Mouse (Mus musculus): ENCODE data around the gene Bsg. TPM values are rescaled to one million over a fixed set of nuclear protein-coding genes. Genes with fewer than 3 reads are reported as not detected.

Bsg gene
- polyA plus RNA-seq, 2 experiments: 579 to 809 TPM

DNA sequence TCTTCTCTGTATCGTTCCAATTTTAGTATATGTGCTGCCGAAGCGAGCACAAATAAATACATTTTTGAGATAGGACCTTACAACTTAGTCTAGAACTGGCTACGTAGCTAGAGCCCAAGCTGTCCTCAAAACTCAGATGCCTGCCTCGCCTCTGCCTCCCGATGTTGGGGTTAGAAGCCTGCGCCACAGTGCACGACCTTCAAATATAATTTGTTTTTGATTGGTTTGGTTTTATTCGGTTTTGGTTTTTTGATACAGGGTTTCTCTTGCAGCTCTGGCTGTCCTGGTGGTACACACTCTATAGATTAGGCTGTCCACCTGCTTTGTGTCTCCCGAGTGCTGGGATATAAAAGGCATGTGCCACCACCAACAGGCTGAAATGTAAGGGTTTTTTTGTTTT is 750 bp upstream of the Bsg start:
- H3K27me3 ChIP-seq (ENCODE audit: control insufficient read depth, insufficient read depth, low read length): no peaks in the 10 kb centered on the region
- H3K4me2 ChIP-seq (ENCODE audit: low read depth): peak overlapping the region; percentile 70
- peak overlapping the region; percentile 68 for H3K9ac ChIP-seq (replicated peaks)
- WGBS (ENCODE audit: insufficient replicate concordance): 69% methylated on average over 10 of the region's 10 CpGs
- peaks cover 24% of the 10 kb centered on the region for H3K36me3 ChIP-seq (replicated peaks; ENCODE audit: control insufficient read depth, insufficient read depth, low read depth)
- DNase-seq (ENCODE audit: low read depth in 3 of 3, low spot score in 3 of 3): no peak
- no peaks in the 10 kb centered on the region for H3K9me3 ChIP-seq (ENCODE audit: control insufficient read depth, low read length)
- TF ChIP-seq CTCF (IDR thresholded peaks at IDR 0.05; ENCODE audit: low read depth): no peak; the same call in 1 of the 2 replicates
- TF ChIP-seq EP300 (IDR thresholded peaks at IDR 0.05; ENCODE audit: low read depth): no peak
- no peak for ATAC-seq (ENCODE audit: insufficient read depth)
- peak overlapping the region; percentile 41 to 86; a peak in 3 of 4 replicates for H3K4me3 ChIP-seq (ENCODE audit: insufficient read depth in 1 of 2, low read depth in 2 of 2, low read length in 2 of 2)
- H3K27ac ChIP-seq: peak overlapping the region; percentile 62
- peaks cover 24 to 41% of the 10 kb centered on the region in 2 experiments for H3K4me1 ChIP-seq (replicated peaks; ENCODE audit: control insufficient read depth in 2 of 2, insufficient read depth in 2 of 2, low read length in 1 of 2)

DNA sequence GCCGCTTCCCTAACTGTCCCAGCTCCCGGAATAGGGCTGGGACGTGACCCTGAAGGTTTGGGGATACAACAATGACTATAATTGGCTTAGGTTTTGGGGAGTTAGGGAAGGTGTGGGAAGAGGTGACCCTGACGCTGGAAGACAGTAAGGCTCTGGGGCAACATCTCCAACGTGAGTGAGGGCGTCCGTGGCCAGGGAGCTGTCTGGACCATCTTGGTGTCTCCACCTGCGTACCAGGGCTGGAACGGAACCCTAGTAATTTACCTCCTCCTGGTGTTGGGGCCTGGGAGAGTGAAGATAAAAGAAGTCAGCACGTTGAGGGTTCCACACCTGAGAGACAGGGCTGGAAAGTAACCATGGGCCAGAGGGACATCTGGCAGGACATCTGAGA is 674 bp downstream of the Bsg start:
- no peak for ATAC-seq (ENCODE audit: insufficient read depth)
- TF ChIP-seq EP300 (IDR thresholded peaks at IDR 0.05; ENCODE audit: low read depth) (no peak), CTCF (IDR thresholded peaks at IDR 0.05; ENCODE audit: low read depth) (no peak)
- Histone ChIP-seq H3K9me3 (ENCODE audit: control insufficient read depth, low read length) (no peaks in the 10 kb centered on the region), H3K36me3 (replicated peaks; ENCODE audit: control insufficient read depth, insufficient read depth, low read depth) (peaks cover 38% of the 10 kb centered on the region), H3K4me3 (ENCODE audit: insufficient read depth in 1 of 2, low read depth in 2 of 2, low read length in 2 of 2) (peak overlapping the region; percentile 86 to 100), H3K4me2 (ENCODE audit: low read depth) (peak overlapping the region; percentile 100), H3K9ac (replicated peaks) (peak overlapping the region; percentile 97), H3K4me1 (replicated peaks; ENCODE audit: control insufficient read depth in 2 of 2, insufficient read depth in 2 of 2, low read length in 1 of 2) (peaks cover 24 to 49% of the 10 kb centered on the region in 2 experiments), H3K27ac (peak overlapping the region; percentile 98), H3K27me3 (ENCODE audit: control insufficient read depth, insufficient read depth, low read length) (no peaks in the 10 kb centered on the region)
- no peak for DNase-seq (ENCODE audit: low read depth in 3 of 3, low spot score in 3 of 3)
- WGBS (ENCODE audit: insufficient replicate concordance): under 1% methylated on average over 10 of the region's 10 CpGs

DNA sequence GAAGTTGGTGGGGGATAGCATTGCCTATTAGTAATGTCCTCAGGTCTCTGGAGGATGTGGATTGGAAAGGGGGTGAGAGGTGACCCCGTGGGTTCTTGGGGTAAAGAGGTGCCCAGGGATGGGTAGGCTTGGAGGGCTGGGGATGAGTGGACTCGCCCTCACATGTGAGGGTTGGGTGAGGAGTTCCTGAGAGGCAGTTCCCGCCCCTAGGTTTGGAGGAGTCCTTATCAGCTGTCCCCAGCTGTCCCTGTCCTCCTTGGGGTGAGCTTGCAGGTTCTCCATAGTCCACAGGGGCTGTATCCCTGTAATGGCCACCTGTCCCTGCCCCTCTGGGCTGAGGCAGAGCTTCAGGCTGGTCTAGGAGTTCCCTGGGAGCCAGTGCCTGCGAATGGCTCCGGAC is 1.7 kb downstream of the Bsg start:
- H3K4me3 ChIP-seq (ENCODE audit: insufficient read depth in 1 of 2, low read depth in 2 of 2, low read length in 2 of 2): peak overlapping the region; percentile 86 to 100
- H3K27me3 ChIP-seq (ENCODE audit: control insufficient read depth, insufficient read depth, low read length): no peaks in the 10 kb centered on the region
- TF ChIP-seq EP300 (IDR thresholded peaks at IDR 0.05; ENCODE audit: low read depth): peak; percentile 94
- peak; percentile 53 for TF ChIP-seq CTCF (IDR thresholded peaks at IDR 0.05; ENCODE audit: low read depth)
- peak overlapping the region; percentile 98 for H3K27ac ChIP-seq
- H3K4me1 ChIP-seq (replicated peaks; ENCODE audit: control insufficient read depth in 2 of 2, insufficient read depth in 2 of 2, low read length in 1 of 2): peaks cover 24 to 45% of the 10 kb centered on the region in 2 experiments
- DNase-seq (ENCODE audit: low read depth in 3 of 3, low spot score in 3 of 3) (peak; percentile 90 to 94 (median 91)), ATAC-seq (ENCODE audit: insufficient read depth) (peak; percentile 81)
- peak overlapping the region; percentile 100 for H3K4me2 ChIP-seq (ENCODE audit: low read depth)
- H3K36me3 ChIP-seq (replicated peaks; ENCODE audit: control insufficient read depth, insufficient read depth, low read depth): peaks cover 48% of the 10 kb centered on the region
- H3K9me3 ChIP-seq (ENCODE audit: control insufficient read depth, low read length): no peaks in the 10 kb centered on the region
- 27% methylated on average over 5 of the region's 5 CpGs for WGBS (ENCODE audit: insufficient replicate concordance)
- peak overlapping the region; percentile 97 for H3K9ac ChIP-seq (replicated peaks)

DNA sequence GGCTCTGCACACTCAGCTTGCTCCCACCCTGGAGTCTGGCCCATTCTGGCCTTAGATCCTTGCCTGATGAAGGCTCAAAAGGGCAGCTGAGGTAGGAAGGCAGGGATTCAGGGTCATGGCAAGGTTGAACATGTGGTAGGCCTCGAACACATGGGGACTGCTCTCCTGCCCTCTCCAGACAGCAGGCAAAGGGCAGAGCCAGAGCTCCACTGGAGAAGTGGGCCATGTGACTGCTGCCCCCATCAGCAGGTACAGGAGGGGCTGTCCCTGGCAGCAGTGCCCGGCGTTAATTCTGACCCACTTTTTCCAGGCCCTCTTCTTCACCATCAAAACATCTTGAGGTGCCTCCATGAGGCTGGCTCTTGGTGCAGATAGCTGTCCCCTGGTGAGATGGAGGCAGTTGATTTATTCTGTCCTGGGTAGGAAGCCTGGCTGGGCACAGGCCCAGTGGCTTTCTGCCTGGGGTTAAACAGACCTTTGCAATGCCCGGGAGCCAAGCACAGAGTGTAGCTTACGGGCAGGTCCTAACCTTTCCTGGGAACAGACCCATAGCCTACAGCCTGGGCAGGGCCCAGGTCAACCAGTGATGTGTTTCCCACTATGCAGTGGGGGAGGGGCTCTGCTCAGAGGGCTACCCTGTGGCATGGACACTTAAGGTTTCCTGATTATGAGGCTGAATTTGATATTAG is 2.3 kb downstream of the Bsg start:
- ATAC-seq (ENCODE audit: insufficient read depth): no peak
- peaks cover 54% of the 10 kb centered on the region for H3K36me3 ChIP-seq (replicated peaks; ENCODE audit: control insufficient read depth, insufficient read depth, low read depth)
- WGBS (ENCODE audit: insufficient replicate concordance): 52% methylated on average over 5 of the region's 5 CpGs

DNA sequence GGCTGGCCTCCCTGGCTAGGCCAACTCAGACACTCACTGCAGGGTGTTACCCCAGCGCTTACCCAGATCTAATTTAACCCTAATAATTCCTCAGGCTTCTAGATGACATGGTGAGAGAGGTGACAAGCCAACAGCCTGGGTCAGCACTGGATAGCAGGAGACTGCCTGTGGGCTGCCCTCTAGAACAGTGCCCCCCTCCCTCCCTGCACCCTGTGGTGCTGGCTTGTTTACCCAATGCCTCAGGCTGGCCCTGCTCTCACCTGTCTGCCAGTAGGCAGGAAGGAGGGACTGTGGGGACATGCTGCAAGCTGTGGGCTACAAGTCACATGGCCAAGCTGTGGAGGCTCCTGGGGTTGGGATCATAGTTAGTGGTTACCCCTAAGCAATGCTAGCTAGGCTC is 2.9 kb downstream of the Bsg start:
- H3K4me2 ChIP-seq (ENCODE audit: low read depth): peak overlapping the region; percentile 100
- ATAC-seq (ENCODE audit: insufficient read depth): no peak
- H3K27ac ChIP-seq: peak overlapping the region; percentile 98
- no peaks in the 10 kb centered on the region for H3K9me3 ChIP-seq (ENCODE audit: control insufficient read depth, low read length)
- no peaks in the 10 kb centered on the region for H3K27me3 ChIP-seq (ENCODE audit: control insufficient read depth, insufficient read depth, low read length)
- H3K4me1 ChIP-seq (replicated peaks; ENCODE audit: control insufficient read depth in 2 of 2, insufficient read depth in 2 of 2, low read length in 1 of 2): peaks cover 24 to 38% of the 10 kb centered on the region in 2 experiments
- DNase-seq (ENCODE audit: low read depth in 3 of 3, low spot score in 3 of 3): no peak
- peak overlapping the region; percentile 86 to 100 for H3K4me3 ChIP-seq (ENCODE audit: insufficient read depth in 1 of 2, low read depth in 2 of 2, low read length in 2 of 2)
- TF ChIP-seq EP300 (IDR thresholded peaks at IDR 0.05; ENCODE audit: low read depth): no peak
- TF ChIP-seq CTCF (IDR thresholded peaks at IDR 0.05; ENCODE audit: low read depth): no peak
- H3K36me3 ChIP-seq (replicated peaks; ENCODE audit: control insufficient read depth, insufficient read depth, low read depth): peaks cover 60% of the 10 kb centered on the region
- peak overlapping the region; percentile 97 for H3K9ac ChIP-seq (replicated peaks)
- WGBS (ENCODE audit: insufficient replicate concordance): 80% methylated on average over 1 of the region's 1 CpGs

More for the DNA sequence above, 2.3 kb downstream of the Bsg start:
- Histone ChIP-seq H3K9ac (replicated peaks) (peak overlapping the region; percentile 97), H3K9me3 (ENCODE audit: control insufficient read depth, low read length) (no peaks in the 10 kb centered on the region), H3K27me3 (ENCODE audit: control insufficient read depth, insufficient read depth, low read length) (no peaks in the 10 kb centered on the region), H3K4me2 (ENCODE audit: low read depth) (peak overlapping the region; percentile 100), H3K27ac (peak overlapping the region; percentile 98), H3K4me1 (replicated peaks; ENCODE audit: control insufficient read depth in 2 of 2, insufficient read depth in 2 of 2, low read length in 1 of 2) (peaks cover 24 to 39% of the 10 kb centered on the region in 2 experiments), H3K4me3 (ENCODE audit: insufficient read depth in 1 of 2, low read depth in 2 of 2, low read length in 2 of 2) (peak overlapping the region; percentile 86 to 100)
- no peak for DNase-seq (ENCODE audit: low read depth in 3 of 3, low spot score in 3 of 3)
- TF ChIP-seq CTCF (IDR thresholded peaks at IDR 0.05; ENCODE audit: low read depth): no peak
- no peak for TF ChIP-seq EP300 (IDR thresholded peaks at IDR 0.05; ENCODE audit: low read depth)
